Mouse (Mus musculus) limb, embryonic 12.5 days (tissue): ENCODE measurements around the gene Aste1. TPM values are rescaled to one million over a fixed set of nuclear protein-coding genes. Genes with fewer than 3 reads are reported as not detected.

Source experiments
- ATAC-seq: fragments of 200-750 bp; cut with Nextera tagmentation; 2 replicates; pipeline ENCODE4 v1.8.0; 2017; ENCODE audit warnings: low read depth, moderate TSS enrichment; ENCODE audit not compliant: insufficient number of reproducible peaks, insufficient read depth, low FRiP score, low TSS enrichment
- H3K27ac ChIP-seq: fragments of 300-500 bp; sonication (generic); 2 replicates; pipeline ENCODE4 v1.5.1; 2016; ENCODE audit warnings: mild to moderate bottlenecking, moderate library complexity
- H3K27me3 ChIP-seq: fragments of 300-500 bp; sonication (generic); 2 replicates; pipeline ENCODE4 v1.6.1; 2016; ENCODE audit warnings: mild to moderate bottlenecking, moderate library complexity
- H3K36me3 ChIP-seq: fragments of 300-500 bp; sonication (generic); 2 replicates; pipeline ENCODE4 v1.6.1; 2016; ENCODE audit warnings: mild to moderate bottlenecking, moderate library complexity
- H3K4me1 ChIP-seq: fragments of 300-500 bp; sonication (generic); replicated peaks from 2 replicates; pipeline ENCODE4 v1.6.1; 2016
- H3K4me2 ChIP-seq: fragments of 300-500 bp; sonication (generic); 2 replicates; pipeline ENCODE4 v1.6.1; 2016; ENCODE audit warnings: mild to moderate bottlenecking, moderate library complexity
- H3K4me3 ChIP-seq: fragments of 300-500 bp; sonication (generic); replicated peaks from 2 replicates; pipeline ENCODE4 v1.5.1; 2016; ENCODE audit warnings: mild to moderate bottlenecking
- H3K9ac ChIP-seq: fragments of 300-500 bp; sonication (generic); replicated peaks from 2 replicates; pipeline ENCODE4 v1.6.1; 2016; ENCODE audit warnings: mild to moderate bottlenecking, moderate library complexity
- H3K9me3 ChIP-seq: fragments of 300-500 bp; sonication (generic); 2 replicates; pipeline ENCODE4 v1.6.1; 2016; ENCODE audit warnings: mild to moderate bottlenecking, moderate library complexity
- WGBS: fragments of 180-500 bp; shearing (Covaris S2); methylation state at CpG from one replicate; pipeline ENCODE4 v1.1.7; 2016; 5-methylcytosine and 5-hydroxymethylcytosine counted together
- polyA plus RNA-seq: library from polyadenylated mRNA; unstranded; fragments of >200 nt; fragmentation: Nextera tagmentation; extraction: Ambion mirVana; gene quantifications from 2 replicates; pipeline ENCODE4 v1.2.1, GENCODE M21; 2016

Gene Aste1
- polyA plus RNA-seq: 13.1 and 13.7 TPM in 2 replicates

GRCm38 (mm10) chr9:105395218-105395627 lies at the start of gene Aste1, which contains the start of gene Nek11:
Gene Aste1 (plus strand): TSS chr9:105395392.
Gene Nek11 (minus strand): TSS chr9:105395524.
- Histone ChIP-seq H3K9ac (peak within 1 kb of the TSS; percentile 58), H3K4me2 (peak within 1 kb of the TSS; percentile 66), H3K4me1 (peaks cover 19% of the 10 kb centered on the region), H3K27me3 (peaks cover 3% of the 10 kb centered on the region; the same call in 1 of the 2 replicates), H3K4me3 (peak within 1 kb of the TSS; percentile 67), H3K36me3 (peaks cover 15% of the 10 kb centered on the region), H3K27ac (peak within 1 kb of the TSS; percentile 90), H3K9me3 (no peaks in the 10 kb centered on the region)
- peak; percentile 97 for ATAC-seq
- WGBS: under 1% methylated on average over 44 of the region's 44 CpGs

- Histone ChIP-seq H3K4me1 (no peaks in the 10 kb centered on the region), H3K27me3 (no peaks in the 10 kb centered on the region)
These were observed 46.8 kb upstream of the Aste1 start for GRCm38 (mm10) chr9:105348242-105349031.

GRCm38 (mm10) chr9:105349034-105349433 lies 46.2 kb upstream of the Aste1 start:
- Histone ChIP-seq H3K9me3 (no peaks in the 10 kb centered on the region), H3K9ac (no peak overlapping the region), H3K27ac (no peak overlapping the region), H3K4me1 (no peaks in the 10 kb centered on the region), H3K4me2 (no peak overlapping the region), H3K27me3 (no peaks in the 10 kb centered on the region), H3K36me3 (no peaks in the 10 kb centered on the region), H3K4me3 (no peak overlapping the region)
- WGBS: 30% methylated on average over 5 of the region's 5 CpGs
- no peak for ATAC-seq

More at GRCm38 (mm10) chr9:105348242-105349031, 46.8 kb upstream of the Aste1 start:
- H3K36me3 ChIP-seq: no peaks in the 10 kb centered on the region
- no peak overlapping the region for H3K9ac ChIP-seq
- no peak overlapping the region for H3K4me2 ChIP-seq
- no peak overlapping the region for H3K4me3 ChIP-seq
- H3K9me3 ChIP-seq: no peaks in the 10 kb centered on the region
- 68% methylated on average over 10 of the region's 10 CpGs for WGBS
- H3K27ac ChIP-seq: no peak overlapping the region
- no peak for ATAC-seq

GRCm38 (mm10) chr9:105362181-105362580 lies 33.0 kb upstream of the Aste1 start:
- H3K9me3 ChIP-seq: no peaks in the 10 kb centered on the region
- no peak overlapping the region for H3K27ac ChIP-seq
- H3K4me2 ChIP-seq: no peak overlapping the region
- 85% methylated on average over 2 of the region's 2 CpGs for WGBS
- no peak overlapping the region for H3K9ac ChIP-seq
- H3K4me3 ChIP-seq: no peak overlapping the region
- no peaks in the 10 kb centered on the region for H3K27me3 ChIP-seq
- no peaks in the 10 kb centered on the region for H3K36me3 ChIP-seq
- ATAC-seq: no peak
- no peaks in the 10 kb centered on the region for H3K4me1 ChIP-seq

GRCm38 (mm10) chr9:105363520-105364231 lies 31.5 kb upstream of the Aste1 start:
- H3K4me1 ChIP-seq: no peaks in the 10 kb centered on the region
- H3K27me3 ChIP-seq: no peaks in the 10 kb centered on the region
- H3K4me3 ChIP-seq: no peak overlapping the region
- no peaks in the 10 kb centered on the region for H3K9me3 ChIP-seq
- H3K4me2 ChIP-seq: no peak overlapping the region
- no peak for ATAC-seq
- WGBS: 81% methylated on average over 5 of the region's 5 CpGs
- H3K27ac ChIP-seq: no peak overlapping the region
- H3K36me3 ChIP-seq: no peaks in the 10 kb centered on the region
- H3K9ac ChIP-seq: no peak overlapping the region

DNA sequence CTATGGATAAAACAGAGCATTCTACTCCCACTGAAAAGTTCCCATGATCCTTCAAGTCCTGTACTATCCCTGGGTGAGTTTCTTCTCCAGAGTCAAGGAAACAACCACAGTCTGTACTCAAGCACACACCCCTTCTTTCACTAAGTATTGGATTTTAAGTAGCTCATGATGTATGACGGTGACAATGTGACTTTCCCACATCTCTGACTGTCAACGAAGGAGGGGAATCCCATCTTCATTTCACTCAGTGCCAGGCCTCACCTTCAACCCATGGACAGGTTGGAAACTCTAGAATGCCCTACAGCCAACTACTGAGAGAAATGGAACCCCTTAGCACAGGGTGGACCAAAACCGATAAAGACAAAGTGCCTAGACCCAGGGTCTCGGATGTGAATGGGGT lies 29.0 kb upstream of the Aste1 start:
- Histone ChIP-seq H3K27me3 (no peaks in the 10 kb centered on the region), H3K4me3 (no peak overlapping the region), H3K9me3 (no peaks in the 10 kb centered on the region), H3K9ac (no peak overlapping the region), H3K36me3 (no peaks in the 10 kb centered on the region), H3K27ac (no peak overlapping the region), H3K4me2 (no peak overlapping the region), H3K4me1 (no peaks in the 10 kb centered on the region)
- WGBS: 84% methylated on average over 4 of the region's 4 CpGs
- no peak for ATAC-seq

DNA sequence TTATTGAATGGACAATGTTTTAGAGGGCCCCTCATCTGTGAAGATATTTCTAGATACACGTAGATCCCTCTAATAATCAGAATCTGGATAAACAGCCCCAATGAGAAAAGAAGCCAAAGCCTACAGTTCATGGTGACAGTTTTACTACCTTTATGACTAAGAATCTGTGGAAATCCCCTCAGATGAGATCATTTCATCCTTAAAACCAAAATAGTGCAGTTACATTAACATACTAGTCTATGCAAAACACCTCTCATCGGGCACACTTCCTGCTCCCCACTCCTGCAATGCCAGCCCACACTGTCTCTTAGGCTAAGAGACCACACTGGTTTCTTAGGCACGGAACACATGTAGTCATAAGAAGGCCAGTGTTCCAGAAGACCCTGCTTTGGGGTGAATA lies 26.6 kb upstream of the Aste1 start:
- H3K27me3 ChIP-seq: no peaks in the 10 kb centered on the region
- no peak overlapping the region for H3K9ac ChIP-seq
- H3K4me1 ChIP-seq: no peaks in the 10 kb centered on the region
- no peak overlapping the region for H3K4me3 ChIP-seq
- no peak overlapping the region for H3K27ac ChIP-seq
- H3K4me2 ChIP-seq: no peak overlapping the region
- no peak for ATAC-seq
- H3K9me3 ChIP-seq: no peaks in the 10 kb centered on the region
- no peaks in the 10 kb centered on the region for H3K36me3 ChIP-seq
- 93% methylated on average over 3 of the region's 3 CpGs for WGBS

GRCm38 (mm10) chr9:105374361-105374760 lies 20.8 kb upstream of the Aste1 start:
- 45% methylated on average over 5 of the region's 5 CpGs for WGBS

GRCm38 (mm10) chr9:105376411-105376810 lies 18.8 kb upstream of the Aste1 start:
- Histone ChIP-seq H3K9ac (no peak overlapping the region), H3K4me1 (no peaks in the 10 kb centered on the region), H3K27me3 (no peaks in the 10 kb centered on the region), H3K9me3 (no peaks in the 10 kb centered on the region), H3K4me2 (no peak overlapping the region), H3K36me3 (no peaks in the 10 kb centered on the region), H3K4me3 (no peak overlapping the region), H3K27ac (no peak overlapping the region)
- 72% methylated on average over 7 of the region's 7 CpGs for WGBS
- ATAC-seq: no peak

More at GRCm38 (mm10) chr9:105374361-105374760, 20.8 kb upstream of the Aste1 start:
- Histone ChIP-seq H3K36me3 (no peaks in the 10 kb centered on the region), H3K9ac (no peak overlapping the region), H3K27me3 (no peaks in the 10 kb centered on the region), H3K9me3 (no peaks in the 10 kb centered on the region), H3K27ac (no peak overlapping the region), H3K4me3 (no peak overlapping the region), H3K4me2 (no peak overlapping the region), H3K4me1 (no peaks in the 10 kb centered on the region)
- no peak for ATAC-seq

DNA sequence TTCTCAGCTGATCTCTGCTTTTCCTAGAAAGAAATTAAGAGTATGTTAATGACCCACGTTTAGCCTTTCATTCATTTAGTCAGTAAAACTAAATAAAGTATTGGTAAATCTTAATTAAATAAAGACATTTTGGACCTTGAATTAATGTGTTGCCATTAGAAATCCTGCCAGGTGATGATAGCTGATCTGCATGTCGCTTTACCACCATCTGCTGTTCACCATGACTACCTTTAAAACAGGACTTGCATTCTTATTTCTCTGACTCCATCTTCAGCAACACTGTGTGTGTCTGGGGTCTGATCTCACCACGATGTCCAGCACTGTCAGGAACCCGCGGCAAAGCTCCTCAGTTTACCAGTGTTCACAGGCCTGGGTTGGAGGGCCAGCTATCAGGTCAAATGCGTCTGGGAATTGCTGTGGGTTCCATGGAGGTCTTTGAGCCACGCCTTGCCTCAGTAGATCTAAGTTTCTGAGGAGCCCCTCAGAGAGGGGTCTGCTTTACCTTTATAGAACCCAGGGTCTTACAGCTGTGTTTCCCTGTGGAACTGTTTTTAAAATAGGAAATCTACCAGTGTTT lies 18.1 kb upstream of the Aste1 start:
- H3K27ac ChIP-seq: no peak overlapping the region
- 68% methylated on average over 7 of the region's 7 CpGs for WGBS
- no peaks in the 10 kb centered on the region for H3K27me3 ChIP-seq
- no peak overlapping the region for H3K4me3 ChIP-seq
- H3K9me3 ChIP-seq: no peaks in the 10 kb centered on the region
- H3K4me2 ChIP-seq: no peak overlapping the region
- H3K9ac ChIP-seq: no peak overlapping the region
- H3K4me1 ChIP-seq: no peaks in the 10 kb centered on the region
- no peaks in the 10 kb centered on the region for H3K36me3 ChIP-seq
- ATAC-seq: no peak

- H3K27ac ChIP-seq: no peak overlapping the region
- no peaks in the 10 kb centered on the region for H3K9me3 ChIP-seq
- H3K9ac ChIP-seq: no peak overlapping the region
- no peak overlapping the region for H3K4me3 ChIP-seq
- no peak overlapping the region for H3K4me2 ChIP-seq
- 69% methylated on average over 3 of the region's 3 CpGs for WGBS
- no peaks in the 10 kb centered on the region for H3K4me1 ChIP-seq
- no peaks in the 10 kb centered on the region for H3K27me3 ChIP-seq
- no peaks in the 10 kb centered on the region for H3K36me3 ChIP-seq
- ATAC-seq: no peak
These were observed 17.6 kb upstream of the Aste1 start for GRCm38 (mm10) chr9:105377622-105378021.
